Mouse (Mus musculus) kidney, adult 2 months (tissue): ENCODE data around the gene Pyroxd1.

Experiments
- CTCF ChIP-seq: fragments of 200-500 bp; conservative IDR thresholded peaks from 2 replicates; pipeline ENCODE4 v1.5.1; 2011; ENCODE audit warnings: low read depth, mild to moderate bottlenecking, control low read depth, low read length, moderate library complexity, mixed read lengths; ENCODE audit not compliant: insufficient read depth, insufficient read length
- POLR2A ChIP-seq: fragments of 200-500 bp; IDR thresholded peaks from one replicate; pipeline ENCODE4 v1.6.1; 2011; ENCODE audit warnings: low read depth, low read length, control low read depth

DNA sequence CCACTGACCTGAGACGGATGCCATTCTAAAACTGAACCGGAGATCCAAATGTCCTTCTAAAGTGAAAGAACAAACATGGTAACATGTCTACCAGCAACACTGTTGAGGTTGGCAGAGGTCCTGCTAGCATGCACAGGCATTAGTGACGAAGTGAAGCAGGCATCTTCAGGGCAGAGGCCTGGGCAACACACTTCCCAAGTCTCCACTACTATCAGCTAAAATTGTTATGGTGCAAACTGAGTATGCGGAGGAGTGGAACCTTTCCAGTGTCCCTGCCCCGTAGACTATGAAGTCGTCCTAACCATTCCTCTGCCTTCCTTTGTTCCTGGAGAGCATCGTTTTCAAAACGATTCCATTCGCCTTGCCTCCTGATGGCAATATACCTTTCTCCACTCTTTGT, 39.1 kb downstream of the Pyroxd1 start:
- TF ChIP-seq CTCF (no peak), POLR2A (no peak)
